Mouse (Mus musculus): ENCODE data around the gene Chrnb1. TPM values are rescaled to one million over a fixed set of nuclear protein-coding genes. Genes with fewer than 3 reads are reported as not detected.

The Chrnb1 gene
- polyA plus RNA-seq, 1 experiment from 2014 or later, result 1.2 TPM

GRCm38 (mm10) chr11:69760901-69761200 is 34.9 kb downstream of the Chrnb1 start:
- H3K4me2 ChIP-seq (replicated peaks; ENCODE audit: low read depth, low read length), result no peak overlapping the region
- no peaks in the 10 kb centered on the region for H3K36me3 ChIP-seq (ENCODE audit: control insufficient read depth, insufficient read depth, low read length)
- peaks cover 9% of the 10 kb centered on the region for H3K4me1 ChIP-seq (replicated peaks; ENCODE audit: control insufficient read depth, insufficient read depth, low read length)
- 88% methylated on average over 7 of the region's 7 CpGs for WGBS
- H3K4me3 ChIP-seq (ENCODE audit: low read depth, low read length), result no peak overlapping the region
- H3K27ac ChIP-seq (ENCODE audit: low read depth, low read length), result no peak overlapping the region
- no peaks in the 10 kb centered on the region for H3K27me3 ChIP-seq (ENCODE audit: control insufficient read depth, insufficient read depth, low read length)
- no peaks in the 10 kb centered on the region for H3K9me3 ChIP-seq (ENCODE audit: control insufficient read depth, low read length)
- DNase-seq (ENCODE audit: low spot score), result no peak
- 0 out of 2 replicates have a peak overlapping the region, but pooled peaks have one; percentile 15 for H3K9ac ChIP-seq (ENCODE audit: low read depth, low read length)
- ATAC-seq (ENCODE audit: low FRiP score), result no peak

GRCm38 (mm10) chr11:69760160-69760900 is 35.4 kb downstream of the Chrnb1 start:
- peaks cover 10% of the 10 kb centered on the region for H3K4me1 ChIP-seq (replicated peaks; ENCODE audit: control insufficient read depth, insufficient read depth, low read length)
- peak overlapping the region; percentile 65 for H3K4me2 ChIP-seq (replicated peaks; ENCODE audit: low read depth, low read length)
- no peak for ATAC-seq (ENCODE audit: low FRiP score)
- no peaks in the 10 kb centered on the region for H3K36me3 ChIP-seq (ENCODE audit: control insufficient read depth, insufficient read depth, low read length)
- no peak for DNase-seq (ENCODE audit: low spot score)
- H3K27me3 ChIP-seq (ENCODE audit: control insufficient read depth, insufficient read depth, low read length), result no peaks in the 10 kb centered on the region
- peak overlapping the region; percentile 59 for H3K9ac ChIP-seq (ENCODE audit: low read depth, low read length)
- peak overlapping the region; percentile 67; the same call in 1 of the 2 replicates for H3K4me3 ChIP-seq (ENCODE audit: low read depth, low read length)
- WGBS, result 81% methylated on average over 14 of the region's 14 CpGs
- H3K27ac ChIP-seq (ENCODE audit: low read depth, low read length), result peak overlapping the region; percentile 96
- no peaks in the 10 kb centered on the region for H3K9me3 ChIP-seq (ENCODE audit: control insufficient read depth, low read length)

- Histone ChIP-seq H3K9me3 (ENCODE audit: control insufficient read depth, low read length) (no peaks in the 10 kb centered on the region), H3K36me3 (ENCODE audit: control insufficient read depth, insufficient read depth, low read length) (no peaks in the 10 kb centered on the region), H3K4me3 (ENCODE audit: low read depth, low read length) (peak overlapping the region; percentile 67), H3K4me1 (replicated peaks; ENCODE audit: control insufficient read depth, insufficient read depth, low read length) (peaks cover 10% of the 10 kb centered on the region), H3K4me2 (replicated peaks; ENCODE audit: low read depth, low read length) (peak overlapping the region; percentile 65), H3K27ac (ENCODE audit: low read depth, low read length) (peak overlapping the region; percentile 96), H3K9ac (ENCODE audit: low read depth, low read length) (peak overlapping the region; percentile 82), H3K27me3 (ENCODE audit: control insufficient read depth, insufficient read depth, low read length) (no peaks in the 10 kb centered on the region)
- WGBS, result under 1% methylated on average over 37 of the region's 37 CpGs
- ATAC-seq (ENCODE audit: low FRiP score) (peak; percentile 92), DNase-seq (ENCODE audit: low spot score) (peak; percentile 90)
Measured at GRCm38 (mm10) chr11:69758971-69759721, 36.6 kb downstream of the Chrnb1 start.

- peak within 1 kb of the TSS; percentile 67 for H3K4me3 ChIP-seq (ENCODE audit: low read depth, low read length)
- ATAC-seq (ENCODE audit: low FRiP score) (peak; percentile 97), DNase-seq (ENCODE audit: low spot score) (peak; percentile 99)
- H3K27me3 ChIP-seq (ENCODE audit: control insufficient read depth, insufficient read depth, low read length), result no peaks in the 10 kb centered on the region
- no peaks in the 10 kb centered on the region for H3K9me3 ChIP-seq (ENCODE audit: control insufficient read depth, low read length)
- WGBS, result 0% methylated on average over 35 of the region's 36 CpGs
- H3K4me1 ChIP-seq (replicated peaks; ENCODE audit: control insufficient read depth, insufficient read depth, low read length), result peaks cover 10% of the 10 kb centered on the region
- H3K27ac ChIP-seq (ENCODE audit: low read depth, low read length), result peak within 1 kb of the TSS; percentile 96
- H3K36me3 ChIP-seq (ENCODE audit: control insufficient read depth, insufficient read depth, low read length), result no peaks in the 10 kb centered on the region
- peak within 1 kb of the TSS; percentile 65 for H3K4me2 ChIP-seq (replicated peaks; ENCODE audit: low read depth, low read length)
- H3K9ac ChIP-seq (ENCODE audit: low read depth, low read length), result peak within 1 kb of the TSS; percentile 82
Measured at GRCm38 (mm10) chr11:69758478-69758970, 37.2 kb downstream of the Chrnb1 start, which contains the start of gene Polr2a. Polr2a (minus strand) TSS chr11:69758637.

- H3K27me3 ChIP-seq (ENCODE audit: control insufficient read depth, insufficient read depth, low read length), result no peaks in the 10 kb centered on the region
- peak overlapping the region; percentile 82 for H3K9ac ChIP-seq (ENCODE audit: low read depth, low read length)
- peak; percentile 96 for DNase-seq (ENCODE audit: low spot score)
- peak overlapping the region; percentile 65 for H3K4me2 ChIP-seq (replicated peaks; ENCODE audit: low read depth, low read length)
- peak; percentile 86 for ATAC-seq (ENCODE audit: low FRiP score)
- no peaks in the 10 kb centered on the region for H3K9me3 ChIP-seq (ENCODE audit: control insufficient read depth, low read length)
- under 1% methylated on average over 26 of the region's 26 CpGs for WGBS
- peak overlapping the region; percentile 96 for H3K27ac ChIP-seq (ENCODE audit: low read depth, low read length)
- no peaks in the 10 kb centered on the region for H3K36me3 ChIP-seq (ENCODE audit: control insufficient read depth, insufficient read depth, low read length)
- peak overlapping the region; percentile 67 for H3K4me3 ChIP-seq (ENCODE audit: low read depth, low read length)
- peaks cover 10% of the 10 kb centered on the region for H3K4me1 ChIP-seq (replicated peaks; ENCODE audit: control insufficient read depth, insufficient read depth, low read length)
Measured at GRCm38 (mm10) chr11:69758090-69758456, 37.7 kb downstream of the Chrnb1 start.

- Histone ChIP-seq H3K36me3 (ENCODE audit: control insufficient read depth, insufficient read depth, low read length) (no peaks in the 10 kb centered on the region), H3K4me2 (replicated peaks; ENCODE audit: low read depth, low read length) (peak overlapping the region; percentile 65), H3K9ac (ENCODE audit: low read depth, low read length) (peak overlapping the region; percentile 82), H3K4me3 (ENCODE audit: low read depth, low read length) (peak overlapping the region; percentile 67), H3K9me3 (ENCODE audit: control insufficient read depth, low read length) (no peaks in the 10 kb centered on the region), H3K4me1 (replicated peaks; ENCODE audit: control insufficient read depth, insufficient read depth, low read length) (peaks cover 10% of the 10 kb centered on the region), H3K27ac (ENCODE audit: low read depth, low read length) (peak overlapping the region; percentile 96), H3K27me3 (ENCODE audit: control insufficient read depth, insufficient read depth, low read length) (no peaks in the 10 kb centered on the region)
- no peak for ATAC-seq (ENCODE audit: low FRiP score)
- no peak for DNase-seq (ENCODE audit: low spot score)
- WGBS, result 47% methylated on average over 9 of the region's 9 CpGs
Measured at GRCm38 (mm10) chr11:69757303-69758089, 38.2 kb downstream of the Chrnb1 start.

GRCm38 (mm10) chr11:69754701-69755100 is 41.0 kb downstream of the Chrnb1 start:
- WGBS, result 63% methylated on average over 3 of the region's 3 CpGs
- H3K4me3 ChIP-seq (ENCODE audit: low read depth, low read length), result no peak overlapping the region
- ATAC-seq (ENCODE audit: low FRiP score), result no peak

GRCm38 (mm10) chr11:69754233-69754632 is 41.5 kb downstream of the Chrnb1 start:
- Histone ChIP-seq H3K27ac (ENCODE audit: low read depth, low read length) (no peak overlapping the region), H3K4me2 (replicated peaks; ENCODE audit: low read depth, low read length) (no peak overlapping the region), H3K4me3 (ENCODE audit: low read depth, low read length) (no peak overlapping the region), H3K9me3 (ENCODE audit: control insufficient read depth, low read length) (no peaks in the 10 kb centered on the region), H3K4me1 (replicated peaks; ENCODE audit: control insufficient read depth, insufficient read depth, low read length) (0 out of 2 replicates have a peak, but pooled peaks cover 2% of the 10 kb centered on the region), H3K36me3 (ENCODE audit: control insufficient read depth, insufficient read depth, low read length) (no peaks in the 10 kb centered on the region), H3K9ac (ENCODE audit: low read depth, low read length) (no peak overlapping the region), H3K27me3 (ENCODE audit: control insufficient read depth, insufficient read depth, low read length) (no peaks in the 10 kb centered on the region)
- WGBS, result 90% methylated on average over 5 of the region's 5 CpGs
- DNase-seq (ENCODE audit: low spot score) (no peak), ATAC-seq (ENCODE audit: low FRiP score) (no peak)

More at GRCm38 (mm10) chr11:69754701-69755100, 41.0 kb downstream of the Chrnb1 start:
- no peak overlapping the region for H3K4me2 ChIP-seq (replicated peaks; ENCODE audit: low read depth, low read length)
- no peaks in the 10 kb centered on the region for H3K36me3 ChIP-seq (ENCODE audit: control insufficient read depth, insufficient read depth, low read length)
- H3K9ac ChIP-seq (ENCODE audit: low read depth, low read length), result no peak overlapping the region
- peak; percentile 59 for DNase-seq (ENCODE audit: low spot score)
- no peaks in the 10 kb centered on the region for H3K9me3 ChIP-seq (ENCODE audit: control insufficient read depth, low read length)
- H3K27ac ChIP-seq (ENCODE audit: low read depth, low read length), result no peak overlapping the region
- H3K4me1 ChIP-seq (replicated peaks; ENCODE audit: control insufficient read depth, insufficient read depth, low read length), result peaks cover 2% of the 10 kb centered on the region; the same call in 1 of the 2 replicates
- no peaks in the 10 kb centered on the region for H3K27me3 ChIP-seq (ENCODE audit: control insufficient read depth, insufficient read depth, low read length)

All from hindbrain, embryonic 11.5 days (tissue).